Mouse (Mus musculus): Measurements from ENCODE around the gene Got1. TPM values are rescaled to one million over a fixed set of nuclear protein-coding genes. Genes with fewer than 3 reads are reported as not detected.
"Not testable (repeated sequence)": the region's sequence is repeated elsewhere in the genome, so short reads cannot be mapped to it uniquely, and the experiment has no call there.

Gene Got1
- total RNA-seq, 1 experiment from 2014 or later: 8.9 TPM

DNA sequence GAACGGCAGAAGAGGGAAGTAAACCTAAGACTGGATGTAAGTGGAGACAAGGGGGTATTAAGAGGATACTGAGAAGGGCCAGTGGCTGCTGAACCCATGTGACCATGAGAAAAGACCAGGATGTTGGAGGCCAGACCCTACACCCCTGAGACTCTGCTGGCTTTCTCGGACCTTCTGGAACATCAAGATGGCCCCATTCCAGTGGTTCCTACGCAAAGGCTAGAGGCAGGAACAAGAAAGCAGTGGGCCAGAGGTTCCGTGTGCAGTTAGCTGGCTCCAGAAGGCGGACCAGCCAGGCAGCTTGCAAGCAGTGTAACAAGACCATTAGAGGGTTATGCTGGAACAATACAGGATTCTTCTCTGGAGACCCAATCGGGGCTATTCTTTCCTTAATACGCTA, 27.0 kb downstream of the Got1 start:
- ATAC-seq (replicated peaks; ENCODE audit: insufficient number of reproducible peaks, low FRiP score, low TSS enrichment, poor library complexity, severe bottlenecking): no peak

DNA sequence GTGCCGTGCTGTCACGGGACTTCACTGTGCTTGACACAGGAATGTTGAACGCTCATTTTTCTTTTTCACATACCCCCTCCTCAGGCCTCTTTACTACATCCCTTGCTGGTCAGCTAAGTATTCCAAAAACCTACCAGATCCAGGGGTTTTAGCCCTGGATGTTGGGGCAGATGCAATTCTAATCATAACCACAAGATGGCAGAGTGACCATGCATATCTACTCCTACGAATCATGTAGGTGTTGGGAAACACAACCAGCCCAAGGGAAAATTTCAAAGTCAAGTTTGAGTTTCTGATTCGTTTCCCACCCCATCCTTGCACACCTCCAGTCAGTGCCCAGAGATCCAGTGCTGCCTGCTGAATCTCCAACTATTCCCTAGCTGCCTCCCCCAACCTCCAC, 28.6 kb downstream of the Got1 start:
- ATAC-seq (replicated peaks; ENCODE audit: insufficient number of reproducible peaks, low FRiP score, low TSS enrichment, poor library complexity, severe bottlenecking): peak; percentile 49

DNA sequence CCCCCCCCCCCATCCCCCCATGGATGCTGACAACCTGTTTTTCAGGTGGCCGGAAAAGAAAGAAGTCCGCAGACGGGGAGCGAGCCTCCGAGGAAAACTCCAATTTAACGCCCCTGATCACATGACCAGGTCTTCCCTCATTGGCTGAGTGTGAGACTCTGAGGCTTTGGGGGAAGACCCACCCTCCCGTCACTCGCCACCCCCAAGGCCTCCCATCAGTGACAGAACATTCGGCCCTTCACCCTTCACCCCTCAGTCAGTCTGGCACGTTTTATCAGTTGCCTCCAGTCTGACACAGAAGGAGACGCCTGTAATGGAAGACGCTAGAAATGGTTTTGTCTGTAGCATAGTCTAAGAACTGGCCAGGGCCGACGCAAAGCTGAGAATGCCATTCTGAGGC, 29.5 kb downstream of the Got1 start:
- ATAC-seq (replicated peaks; ENCODE audit: insufficient number of reproducible peaks, low FRiP score, low TSS enrichment, poor library complexity, severe bottlenecking): no peak

GRCm38 (mm10) chr19:43493878-43494277, 30.5 kb downstream of the Got1 start:
- ATAC-seq (replicated peaks; ENCODE audit: insufficient number of reproducible peaks, low FRiP score, low TSS enrichment, poor library complexity, severe bottlenecking): no peak

DNA sequence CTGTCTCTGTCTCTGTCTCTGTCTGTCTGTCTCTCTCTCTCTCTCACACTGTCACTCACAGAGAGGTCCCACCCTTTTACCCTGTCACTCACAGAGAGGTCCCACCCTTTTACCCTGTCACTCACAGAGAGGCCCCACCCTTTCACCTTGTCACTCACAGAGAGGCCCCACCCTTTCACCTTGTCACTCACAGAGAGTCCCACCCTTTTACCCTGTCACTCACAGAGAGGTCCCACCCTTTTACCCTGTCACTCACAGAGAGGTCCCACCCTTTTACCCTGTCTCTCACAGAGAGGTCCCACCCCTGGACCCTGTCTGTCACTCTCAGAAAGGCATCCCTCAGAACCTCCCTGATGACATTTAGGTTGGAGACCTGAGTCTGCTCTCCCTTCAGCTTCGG, 31.1 kb downstream of the Got1 start:
- ATAC-seq (replicated peaks; ENCODE audit: insufficient number of reproducible peaks, low FRiP score, low TSS enrichment, poor library complexity, severe bottlenecking): not testable (repeated sequence)

DNA sequence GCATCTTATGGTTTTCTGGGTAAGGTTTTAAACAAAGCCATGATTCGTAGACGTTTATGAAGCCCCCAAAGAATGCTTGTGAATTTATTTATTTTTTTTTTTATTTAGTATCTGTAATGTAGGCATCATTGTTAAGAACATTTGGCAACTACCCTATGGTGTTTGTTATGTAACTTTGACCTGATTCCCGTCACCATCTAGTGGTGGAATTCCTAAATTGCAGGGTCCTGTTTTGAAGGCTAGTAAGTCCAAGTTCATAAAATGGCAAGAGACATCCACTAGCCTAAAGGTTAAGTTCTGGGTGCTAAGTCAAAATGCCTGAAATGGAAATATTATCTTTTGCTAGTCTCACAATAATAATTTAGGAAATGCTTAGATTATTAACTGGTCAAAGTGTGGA, 37.0 kb downstream of the Got1 start:
- no peak for ATAC-seq (replicated peaks; ENCODE audit: insufficient number of reproducible peaks, low FRiP score, low TSS enrichment, poor library complexity, severe bottlenecking)

- no peak for ATAC-seq (replicated peaks; ENCODE audit: insufficient number of reproducible peaks, low FRiP score, low TSS enrichment, poor library complexity, severe bottlenecking)
These were observed 43.9 kb downstream of the Got1 start for GRCm38 (mm10) chr19:43480512-43480911.

DNA sequence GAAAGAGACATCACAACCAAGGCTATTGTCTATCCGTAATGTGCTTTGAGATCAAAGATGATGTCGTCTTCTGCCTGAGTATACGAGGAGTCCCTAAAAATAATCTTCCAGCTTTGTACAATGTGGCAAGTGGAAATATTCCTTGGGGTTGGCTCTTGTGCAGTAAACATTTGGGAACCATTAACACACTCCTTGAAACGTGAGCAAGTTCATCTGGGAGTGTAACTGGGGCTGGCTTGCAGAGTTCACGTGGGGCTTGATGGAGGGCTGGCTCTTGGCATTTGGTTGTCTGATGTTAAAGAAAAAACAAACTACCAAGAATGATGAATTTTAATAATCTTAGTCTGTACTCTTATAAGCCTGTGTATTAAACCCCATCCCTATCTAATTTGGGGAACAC, 45.0 kb downstream of the Got1 start:
- ATAC-seq (replicated peaks; ENCODE audit: insufficient number of reproducible peaks, low FRiP score, low TSS enrichment, poor library complexity, severe bottlenecking): no peak

DNA sequence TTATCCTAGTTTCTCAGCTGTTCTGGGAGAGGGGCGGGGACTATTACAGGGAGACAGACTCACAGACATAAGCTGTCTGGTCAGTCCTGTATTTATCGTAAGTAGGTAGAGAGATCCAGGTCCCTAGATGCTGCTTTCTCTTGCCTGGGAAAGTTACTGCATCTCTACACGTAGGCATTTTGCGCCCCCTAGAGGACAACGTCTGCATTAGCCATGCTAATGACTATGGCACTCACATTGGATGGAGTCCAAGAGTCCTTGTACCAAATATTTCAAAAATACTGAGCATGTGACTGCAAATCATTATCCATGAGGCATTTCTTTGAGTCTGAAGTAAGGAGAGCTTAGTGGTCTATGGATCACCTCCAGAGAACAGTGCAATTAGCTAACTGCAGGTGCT, 45.5 kb downstream of the Got1 start:
- no peak for ATAC-seq (replicated peaks; ENCODE audit: insufficient number of reproducible peaks, low FRiP score, low TSS enrichment, poor library complexity, severe bottlenecking)

- ATAC-seq (replicated peaks; ENCODE audit: insufficient number of reproducible peaks, low FRiP score, low TSS enrichment, poor library complexity, severe bottlenecking): no peak
These were observed 47.0 kb downstream of the Got1 start for GRCm38 (mm10) chr19:43477436-43477835.

DNA sequence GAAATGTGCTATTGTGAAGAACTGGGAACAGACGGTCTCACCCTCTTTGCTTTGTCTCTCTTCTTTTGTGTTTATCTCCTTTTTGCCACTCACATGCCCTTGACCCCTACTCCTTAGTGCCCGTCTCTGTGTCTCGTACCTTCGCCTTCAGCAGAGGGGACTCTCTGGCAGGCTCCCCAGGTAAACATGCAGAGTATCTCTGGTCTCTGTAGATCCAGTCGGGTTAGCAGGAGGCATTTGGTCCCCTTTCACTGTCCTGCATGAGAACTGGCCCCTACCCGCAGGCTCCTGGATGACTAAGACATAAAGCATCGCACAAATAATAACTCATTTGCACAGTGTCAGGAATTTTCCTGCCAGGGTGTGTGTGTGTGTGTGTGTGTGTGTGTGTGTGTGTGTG, 48.3 kb downstream of the Got1 start:
- no peak for ATAC-seq (replicated peaks; ENCODE audit: insufficient number of reproducible peaks, low FRiP score, low TSS enrichment, poor library complexity, severe bottlenecking)

DNA sequence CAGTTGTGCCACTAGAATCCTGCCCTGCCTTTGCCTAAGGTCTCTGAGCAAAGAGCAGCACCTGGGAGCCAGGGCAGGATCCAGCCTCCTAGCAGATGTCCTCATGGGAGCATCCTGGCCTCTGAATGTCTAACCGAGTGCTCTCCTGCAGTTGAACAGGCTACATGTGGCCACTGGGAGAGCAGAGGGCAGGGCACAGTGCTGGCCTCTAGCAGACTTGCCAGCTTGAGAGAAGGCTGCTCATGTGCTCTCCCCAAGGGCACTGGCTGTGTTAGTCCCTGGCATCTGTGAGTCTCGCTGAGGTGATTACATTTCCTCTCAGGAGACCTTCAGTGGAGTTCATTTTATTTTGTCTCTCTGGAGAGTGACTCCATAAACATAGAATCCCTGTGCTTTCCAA, 48.8 kb downstream of the Got1 start:
- no peak for ATAC-seq (replicated peaks; ENCODE audit: insufficient number of reproducible peaks, low FRiP score, low TSS enrichment, poor library complexity, severe bottlenecking)

- ATAC-seq (replicated peaks; ENCODE audit: insufficient number of reproducible peaks, low FRiP score, low TSS enrichment, poor library complexity, severe bottlenecking): no peak
These were observed 51.6 kb downstream of the Got1 start for GRCm38 (mm10) chr19:43472781-43473180.

DNA sequence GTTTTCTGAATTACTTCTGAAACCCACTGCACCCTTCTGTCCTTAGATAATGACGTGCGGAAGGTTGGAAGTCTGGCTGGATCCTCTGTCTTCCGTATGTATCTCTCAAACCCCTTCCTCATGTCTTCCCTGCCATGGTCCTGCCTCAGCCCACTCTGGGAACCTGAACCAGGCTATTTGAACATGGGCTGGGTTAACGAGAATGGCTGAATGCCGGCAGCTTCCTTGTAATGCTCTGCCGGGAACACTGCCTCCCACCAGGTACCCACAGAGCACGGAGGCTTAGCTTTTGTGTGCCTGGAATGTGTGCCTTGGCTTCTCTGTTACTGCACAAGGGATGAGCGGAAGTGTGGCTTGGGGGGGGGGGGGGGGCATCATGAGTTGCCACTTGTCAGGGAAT, 52.1 kb downstream of the Got1 start:
- no peak for ATAC-seq (replicated peaks; ENCODE audit: insufficient number of reproducible peaks, low FRiP score, low TSS enrichment, poor library complexity, severe bottlenecking)

DNA sequence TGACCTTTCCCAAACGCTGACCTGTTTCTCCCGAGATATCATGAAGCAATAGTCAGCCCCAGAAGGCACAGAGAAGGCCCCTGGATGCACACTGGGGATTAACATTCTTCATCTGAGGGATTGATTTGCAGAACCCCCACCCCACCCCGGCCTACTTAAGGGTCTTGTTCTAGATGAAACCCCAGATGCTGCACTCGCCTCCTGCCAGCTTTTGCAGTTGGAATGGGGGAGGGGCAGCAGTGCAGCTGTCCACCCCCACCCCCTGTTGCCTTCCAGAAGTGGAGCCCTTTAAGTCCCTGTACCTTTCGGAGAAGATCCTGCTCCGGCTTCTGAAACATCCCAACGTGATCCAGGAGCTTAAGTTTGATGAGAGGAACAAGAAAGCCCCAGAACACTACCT, 55.1 kb downstream of the Got1 start:
- ATAC-seq (replicated peaks; ENCODE audit: insufficient number of reproducible peaks, low FRiP score, low TSS enrichment, poor library complexity, severe bottlenecking): no peak

DNA sequence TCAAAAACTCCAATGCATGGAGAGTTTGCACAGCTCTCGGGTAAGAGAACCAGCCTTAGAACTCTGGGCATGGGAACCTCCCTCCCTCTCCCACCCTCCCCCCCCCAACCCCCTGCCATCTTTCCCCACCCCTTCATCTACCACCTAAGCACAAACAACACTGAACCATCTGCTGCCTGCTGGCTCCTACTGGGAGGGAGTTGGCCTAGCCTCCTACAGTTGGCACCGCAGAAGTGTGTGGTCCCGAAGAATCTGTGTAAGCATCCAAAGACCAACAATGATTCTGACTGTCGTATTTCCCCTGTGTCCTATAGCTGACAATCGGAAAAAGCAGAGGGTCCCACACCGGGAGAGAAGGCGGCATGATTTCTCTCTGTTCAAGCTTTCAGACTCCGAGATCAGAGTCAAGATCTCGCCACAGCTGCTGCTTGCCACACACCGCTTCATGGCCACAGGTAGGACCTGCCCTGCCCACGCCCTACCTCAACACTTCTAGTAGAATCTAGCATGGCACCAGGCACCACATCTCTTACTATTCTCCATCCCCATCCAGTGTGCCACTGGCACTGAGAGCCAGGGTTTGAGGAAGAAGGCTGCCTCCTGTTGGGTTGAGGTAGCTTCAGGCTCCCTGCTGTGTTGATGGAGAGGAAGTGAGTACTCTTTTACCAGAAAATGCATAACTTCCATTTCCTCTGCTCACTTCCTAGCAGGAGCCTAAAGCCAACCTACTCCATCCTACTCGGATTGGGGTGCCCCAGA, 56.3 kb downstream of the Got1 start:
- no peak for ATAC-seq (replicated peaks; ENCODE audit: insufficient number of reproducible peaks, low FRiP score, low TSS enrichment, poor library complexity, severe bottlenecking)

- no peak for ATAC-seq (replicated peaks; ENCODE audit: insufficient number of reproducible peaks, low FRiP score, low TSS enrichment, poor library complexity, severe bottlenecking)
These were observed 58.7 kb downstream of the Got1 start for GRCm38 (mm10) chr19:43465601-43466255.

GRCm38 (mm10) chr19:43465076-43465475, 59.3 kb downstream of the Got1 start:
- ATAC-seq (replicated peaks; ENCODE audit: insufficient number of reproducible peaks, low FRiP score, low TSS enrichment, poor library complexity, severe bottlenecking): no peak

- no peak for ATAC-seq (replicated peaks; ENCODE audit: insufficient number of reproducible peaks, low FRiP score, low TSS enrichment, poor library complexity, severe bottlenecking)
These were observed 60.1 kb downstream of the Got1 start for GRCm38 (mm10) chr19:43464294-43464687.

GRCm38 (mm10) chr19:43463546-43464293, 60.7 kb downstream of the Got1 start:
- ATAC-seq (replicated peaks; ENCODE audit: insufficient number of reproducible peaks, low FRiP score, low TSS enrichment, poor library complexity, severe bottlenecking): no peak

Data from monocyte, adult 5-6 weeks (primary cell).